Mouse (Mus musculus) neural tube, embryonic 10.5 days (tissue): ENCODE results near the gene Gm21887.
"Not testable (repeated sequence)": the region's sequence is repeated elsewhere in the genome, so short reads cannot be mapped to it uniquely, and the experiment has no call there.

Experiments used
- DNase-seq: peaks from one replicate; pipeline ENCODE4 v3.0.0-alpha.2; 2017; ENCODE audit warnings: low spot score; ENCODE audit errors: extremely low spot score

Gm21887 gene

DNA sequence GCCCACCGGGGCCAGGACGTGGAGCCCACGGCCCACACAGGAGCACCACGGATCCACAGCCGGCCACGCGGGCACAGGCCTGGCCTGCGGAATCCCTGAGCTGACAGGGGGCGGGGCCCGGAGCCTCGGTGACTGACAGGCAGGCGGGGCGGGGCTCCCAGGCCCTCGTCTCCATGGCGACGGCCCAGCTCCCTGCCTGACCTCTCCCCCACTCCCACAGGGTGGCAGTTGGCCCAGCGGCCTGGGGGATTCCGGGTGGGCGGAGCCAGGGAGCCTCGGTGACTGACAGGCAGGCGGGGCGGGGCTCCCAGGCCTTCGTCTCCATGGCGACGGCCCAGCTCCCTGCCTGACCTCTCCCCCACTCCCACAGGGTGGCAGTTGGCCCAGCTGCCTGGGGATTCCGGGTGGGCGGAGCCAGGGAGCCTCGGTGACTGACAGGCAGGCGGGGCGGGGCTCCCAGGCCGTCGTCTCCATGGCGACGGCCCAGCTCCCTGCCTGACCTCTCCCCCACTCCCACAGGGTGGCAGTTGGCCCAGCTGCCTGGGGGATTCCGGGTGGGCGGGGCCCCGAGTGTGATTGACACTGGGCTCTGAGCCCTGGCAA is 11.5 kb upstream of the Gm21887 start:
- peak; percentile 29 for DNase-seq

- not testable (repeated sequence) for DNase-seq
Observed at GRCm38 (mm10) chrX:169998559-169999219, 10.8 kb upstream of the Gm21887 start.

DNA sequence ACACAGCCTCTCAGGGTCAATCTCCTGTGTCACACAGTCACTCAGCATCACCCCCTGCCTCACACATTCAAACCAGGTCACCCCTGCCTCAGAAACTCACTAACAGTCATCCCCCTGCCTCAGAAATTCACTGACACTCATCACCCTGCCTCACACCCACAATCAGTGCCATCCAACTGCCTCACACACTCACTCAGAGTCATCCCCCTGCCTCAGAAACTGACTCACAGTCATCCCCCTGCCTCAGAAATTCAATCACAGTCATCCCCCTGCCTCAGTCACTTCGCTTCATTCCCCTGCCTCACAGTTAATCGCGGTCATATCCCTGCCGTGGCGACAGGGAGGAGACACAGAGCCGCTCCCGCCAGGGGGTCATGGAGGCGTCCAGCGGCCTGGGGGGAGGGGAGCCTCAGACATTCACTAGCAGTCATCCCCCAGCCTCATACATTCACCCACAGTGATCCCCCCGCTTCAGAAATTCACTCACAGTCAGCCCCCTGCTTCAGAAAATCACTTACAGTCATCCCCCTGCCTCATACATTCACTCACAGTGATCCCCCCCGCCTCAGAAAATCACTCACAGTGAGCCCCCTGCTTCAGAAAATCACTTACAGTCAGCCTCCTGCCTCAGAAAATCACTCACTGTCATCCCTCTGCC is 10.1 kb upstream of the Gm21887 start:
- peak; percentile 11 for DNase-seq

DNA sequence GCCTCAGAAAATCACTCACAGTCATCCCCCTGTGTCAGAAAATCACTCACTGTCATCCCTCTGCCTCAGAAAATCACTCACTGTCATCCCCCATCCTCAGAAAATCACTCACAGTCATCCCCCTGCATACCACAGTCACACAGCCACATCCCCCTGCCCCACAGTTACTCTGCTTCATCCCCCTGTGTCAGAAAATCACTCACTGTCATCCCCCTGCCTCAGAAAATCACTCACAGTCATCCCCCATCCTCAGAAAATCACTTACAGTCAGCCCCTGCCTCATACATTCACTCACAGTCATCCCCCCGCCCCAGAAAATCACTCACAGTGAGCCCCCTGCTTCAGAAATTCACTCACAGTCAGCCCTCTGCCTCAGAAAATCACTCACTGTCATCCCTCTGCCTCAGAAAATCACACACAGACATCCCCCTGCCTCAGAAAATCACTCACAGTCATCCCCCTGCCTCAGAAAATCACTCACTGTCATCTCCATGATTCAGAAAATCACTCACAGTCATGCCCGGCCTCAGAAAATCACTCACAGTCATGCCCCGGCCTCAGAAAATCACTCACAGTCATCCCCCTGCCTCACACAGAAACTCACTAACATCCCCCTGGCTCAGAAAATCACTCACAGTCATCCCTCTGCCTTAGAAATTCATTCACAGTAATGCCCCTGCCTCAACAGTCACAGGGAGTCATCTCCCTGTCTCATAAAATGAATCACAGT is 9.4 kb upstream of the Gm21887 start:
- DNase-seq: not testable (repeated sequence)

GRCm38 (mm10) chrX:170000642-170001387 is 8.6 kb upstream of the Gm21887 start:
- DNase-seq: peak; percentile 35

- DNase-seq: not testable (repeated sequence)
Observed at GRCm38 (mm10) chrX:170001388-170001695, 8.1 kb upstream of the Gm21887 start.

DNA sequence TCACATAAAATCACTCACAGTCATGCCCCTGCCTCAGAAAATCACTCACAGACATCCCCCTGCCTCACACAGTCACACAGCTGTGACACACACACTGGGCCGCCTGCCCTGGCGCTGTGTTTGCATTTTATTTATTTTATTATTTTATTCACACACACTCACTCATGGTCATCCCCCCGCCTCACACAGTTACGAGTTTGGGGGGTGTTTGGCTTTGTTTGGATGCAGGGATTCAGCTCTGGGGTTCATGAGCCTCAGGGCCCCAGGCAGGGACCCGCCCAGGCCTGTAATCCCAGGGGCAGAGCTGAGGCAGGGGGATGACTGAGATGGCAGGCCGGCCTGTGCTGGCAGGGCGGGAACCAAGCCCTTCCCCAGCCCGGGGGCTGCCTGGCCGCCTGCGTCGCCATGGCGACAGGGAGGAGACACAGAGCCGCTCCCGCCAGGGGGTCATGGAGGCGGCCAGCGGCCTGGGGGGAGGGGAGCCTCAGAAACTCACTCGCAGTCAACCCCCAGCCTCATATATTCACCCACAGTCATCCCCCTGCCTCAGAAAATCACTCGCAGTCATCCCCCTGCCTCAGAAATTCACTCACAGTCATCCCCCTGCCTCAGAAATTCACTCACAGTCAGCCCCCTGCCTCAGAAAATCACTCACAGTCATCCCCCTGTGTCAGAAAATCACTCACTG is 6.8 kb upstream of the Gm21887 start:
- DNase-seq: not testable (repeated sequence)

DNA sequence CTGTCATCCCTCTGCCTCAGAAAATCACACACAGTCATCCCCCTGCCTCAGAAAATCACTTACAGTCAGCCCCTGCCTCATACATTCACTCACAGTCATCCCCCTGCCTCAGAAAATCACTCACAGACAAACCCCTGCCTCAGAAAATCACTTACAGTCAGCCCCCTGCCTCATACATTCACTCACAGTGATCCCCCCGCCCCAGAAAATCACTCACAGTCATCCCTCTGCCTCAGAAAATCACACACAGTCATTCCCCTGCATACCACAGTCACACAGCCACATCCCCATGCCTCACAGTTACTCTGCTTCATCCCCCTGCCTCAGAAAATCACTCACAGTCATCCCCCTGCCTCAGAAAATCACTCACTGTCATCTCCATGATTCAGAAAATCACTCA is 5.9 kb upstream of the Gm21887 start:
- DNase-seq: not testable (repeated sequence)

DNA sequence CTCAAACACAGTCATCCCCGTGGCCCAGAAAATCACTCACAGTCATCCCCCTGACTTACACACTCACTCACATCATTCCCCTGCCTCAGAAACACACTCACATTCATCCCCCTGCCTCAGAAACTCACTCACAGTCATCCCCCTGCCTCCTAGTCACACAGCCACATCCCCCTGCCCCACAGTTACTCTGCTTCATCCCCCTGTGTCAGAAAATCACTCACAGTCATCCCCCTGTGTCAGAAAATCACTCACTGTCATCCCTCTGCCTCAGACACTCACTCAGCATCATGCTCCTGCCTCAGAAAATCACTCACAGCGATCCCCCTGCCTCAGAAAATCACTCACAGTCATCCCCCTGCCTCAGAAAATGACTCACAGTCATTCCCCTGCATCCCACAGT is 5.2 kb upstream of the Gm21887 start:
- DNase-seq: peak; percentile 70

- DNase-seq: not testable (repeated sequence)
Observed at GRCm38 (mm10) chrX:170004793-170005192, 4.7 kb upstream of the Gm21887 start.

DNA sequence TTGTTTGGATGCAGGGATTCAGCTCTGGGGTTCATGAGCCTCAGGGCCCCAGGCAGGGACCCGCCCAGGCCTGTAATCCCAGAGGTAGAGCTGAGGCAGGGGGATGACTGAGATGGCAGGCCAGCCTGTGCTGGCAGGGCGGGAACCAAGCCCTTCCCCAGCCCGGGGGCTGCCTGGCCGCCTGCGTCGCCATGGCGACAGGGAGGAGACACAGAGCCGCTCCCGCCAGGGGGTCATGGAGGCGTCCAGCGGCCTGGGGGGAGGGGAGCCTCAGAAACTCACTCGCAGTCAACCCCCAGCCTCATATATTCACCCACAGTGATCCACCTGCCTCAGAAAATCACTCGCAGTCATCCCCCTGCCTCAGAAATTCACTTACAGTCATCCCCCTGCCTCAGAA is 4.3 kb upstream of the Gm21887 start:
- DNase-seq: peak; percentile 42

- DNase-seq: not testable (repeated sequence)
Observed at GRCm38 (mm10) chrX:170005695-170006297, 3.7 kb upstream of the Gm21887 start.

- DNase-seq: peak; percentile 61
Observed at GRCm38 (mm10) chrX:170006694-170007247, 2.7 kb upstream of the Gm21887 start.

DNA sequence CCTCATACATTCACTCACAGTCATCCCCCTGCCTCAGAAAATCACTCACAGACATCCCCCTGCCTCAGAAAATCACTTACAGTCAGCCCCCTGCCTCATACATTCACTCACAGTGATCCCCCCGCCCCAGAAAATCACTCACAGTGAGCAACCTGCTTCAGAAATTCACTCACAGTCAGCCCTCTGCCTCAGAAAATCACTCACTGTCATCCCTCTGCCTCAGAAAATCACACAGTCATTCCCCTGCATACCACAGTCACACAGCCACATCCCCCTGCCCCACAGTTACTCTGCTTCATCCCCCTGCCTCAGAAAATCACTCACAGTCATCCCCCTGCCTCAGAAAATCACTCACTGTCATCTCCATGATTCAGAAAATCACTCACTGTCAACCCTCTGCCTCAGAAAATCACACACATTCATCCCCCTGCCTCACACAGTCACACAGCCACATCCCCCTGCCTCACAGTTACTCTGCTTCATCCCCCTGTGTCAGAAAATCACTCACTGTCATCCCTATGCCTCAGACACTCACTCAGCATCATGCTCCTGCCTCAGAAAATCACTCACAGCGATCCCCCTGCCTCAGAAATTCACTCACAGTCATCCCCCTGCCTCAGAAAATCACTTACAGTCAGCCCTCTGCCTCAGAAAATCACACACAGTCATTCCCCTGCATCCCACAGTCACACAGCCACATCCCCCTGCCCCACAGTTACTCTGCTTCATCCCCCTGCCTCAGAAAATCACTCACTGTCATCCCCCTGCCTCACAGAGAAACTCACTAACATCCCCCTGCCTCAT is 1.9 kb upstream of the Gm21887 start:
- peak; percentile 58 for DNase-seq

GRCm38 (mm10) chrX:170008179-170008467 is 1.3 kb upstream of the Gm21887 start:
- peak; percentile 49 for DNase-seq

- peak; percentile 45 for DNase-seq
Observed at GRCm38 (mm10) chrX:170008584-170008983, 875 bp upstream of the Gm21887 start.

GRCm38 (mm10) chrX:170009801-170010221 is 352 bp downstream of the Gm21887 start:
- not testable (repeated sequence) for DNase-seq

DNA sequence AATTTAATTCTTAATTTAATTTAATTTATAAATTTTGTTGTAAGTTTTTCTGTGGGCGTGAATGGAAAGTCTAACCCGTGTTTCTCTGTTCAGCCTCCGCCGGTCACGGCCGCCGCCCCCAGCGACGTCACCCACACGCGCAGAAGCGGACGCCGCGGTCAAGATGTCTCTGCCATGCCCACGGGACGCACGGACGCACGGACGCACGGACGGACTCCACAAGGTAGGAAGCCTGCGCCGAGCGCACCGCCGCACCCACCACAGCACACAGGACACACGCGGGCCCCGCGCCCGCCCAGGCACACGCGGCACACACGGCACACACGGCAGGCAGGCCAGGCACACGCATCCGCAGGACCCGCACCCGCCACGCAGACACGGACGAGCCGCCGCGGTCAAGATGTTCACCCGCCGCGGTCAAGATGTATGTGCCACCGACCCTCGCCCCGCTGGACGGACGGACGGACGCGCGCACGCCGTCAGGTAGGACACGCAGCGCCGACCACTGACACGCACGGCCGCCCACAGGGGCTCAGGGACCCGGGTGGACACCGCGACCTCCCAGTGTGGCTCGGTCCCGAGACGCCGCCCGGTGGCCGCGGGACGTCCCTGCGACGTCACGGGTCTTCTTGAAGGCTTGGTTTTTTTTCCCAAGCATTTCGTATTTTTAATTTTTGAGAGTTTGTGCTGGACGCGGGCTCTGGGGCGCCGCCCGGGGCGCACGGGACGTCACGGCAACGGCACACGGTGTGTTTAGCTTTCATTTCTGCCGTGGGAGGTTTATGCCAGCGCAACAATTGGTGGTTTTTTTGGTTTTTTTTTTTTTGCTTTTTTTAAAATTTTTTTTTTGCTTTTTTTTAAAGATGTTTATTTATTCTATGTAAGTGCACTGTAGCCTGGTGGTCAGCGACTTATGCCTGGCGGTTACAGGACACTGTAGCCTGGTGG is 1.4 kb downstream of the Gm21887 start:
- DNase-seq: peak; percentile 63
